Mouse (Mus musculus) hindbrain, postnatal 0 days (tissue): ENCODE data around the gene Igf2r. TPM values are rescaled to one million over a fixed set of nuclear protein-coding genes. Genes with fewer than 3 reads are reported as not detected.

Experiments
- ATAC-seq: fragments of 200-750 bp; cut with Nextera tagmentation; 2 replicates; pipeline ENCODE4 v1.8.0; 2017; ENCODE audit warnings: mild to moderate bottlenecking, moderate TSS enrichment, moderate library complexity
- DNase-seq: peaks from one replicate; pipeline ENCODE4 v3.0.0-alpha.2; 2015; ENCODE audit warnings: low spot score
- H3K27ac ChIP-seq: fragments of 300-500 bp; sonication (generic); 2 replicates; pipeline ENCODE4 v1.5.1; 2014; ENCODE audit warnings: mild to moderate bottlenecking
- H3K27me3 ChIP-seq: fragments of 300-500 bp; sonication (generic); 2 replicates; pipeline ENCODE4 v1.6.1; 2014; ENCODE audit warnings: low read length, mixed read lengths; ENCODE audit not compliant: insufficient read depth
- H3K36me3 ChIP-seq: fragments of 300-500 bp; sonication (generic); 2 replicates; pipeline ENCODE4 v1.6.1; 2014; ENCODE audit warnings: low read length, mixed read lengths; ENCODE audit not compliant: insufficient read depth
- H3K4me1 ChIP-seq: fragments of 300-500 bp; sonication (generic); 2 replicates; pipeline ENCODE4 v1.6.1; 2014; ENCODE audit warnings: antibody characterized with exemption, low read length, mixed read lengths; ENCODE audit not compliant: insufficient read depth
- H3K4me2 ChIP-seq: fragments of 300-500 bp; sonication (generic); 2 replicates; pipeline ENCODE4 v1.6.1; 2014; ENCODE audit warnings: low read depth, mild to moderate bottlenecking, low read length, moderate library complexity, mixed read lengths
- H3K4me3 ChIP-seq: fragments of 300-500 bp; sonication (generic); 2 replicates; pipeline ENCODE4 v1.5.1; 2014; ENCODE audit warnings: low read length
- H3K9ac ChIP-seq: fragments of 300-500 bp; sonication (generic); replicated peaks from 2 replicates; pipeline ENCODE4 v1.6.1; 2014; ENCODE audit warnings: mild to moderate bottlenecking, low read length, moderate library complexity, mixed read lengths
- H3K9me3 ChIP-seq: fragments of 300-500 bp; sonication (generic); 2 replicates; pipeline ENCODE4 v1.6.1; 2016; ENCODE audit warnings: low read length, mixed read lengths
- CTCF ChIP-seq: IDR thresholded peaks from 2 replicates; pipeline ENCODE4 v1.5.1; 2016; ENCODE audit warnings: antibody characterized with exemption, control low read depth, low read depth
- WGBS: fragments of 180-500 bp; shearing (Covaris S2); extraction: QIAGEN DNeasy Blood & Tissue Kit; methylation state at CpG from one replicate; pipeline ENCODE4 v1.1.7; 2014; 5-methylcytosine and 5-hydroxymethylcytosine counted together
- polyA plus RNA-seq: library from polyadenylated mRNA; unstranded; fragments of >200 nt; fragmentation: Nextera tagmentation; extraction: Ambion mirVana; gene quantifications from 2 replicates; pipeline ENCODE4 v1.2.1, GENCODE M21; 2015
- total RNA-seq: library from RNA; depleted of rRNA; stranded (reverse); fragments of >200 nt; gene quantifications from 2 replicates; pipeline ENCODE4 v1.2.3, GENCODE M21; 2014

Gene Igf2r
- total and polyA plus RNA-seq, 2 experiments from 2014 or later = 4.7 to 30.7 TPM

DNA sequence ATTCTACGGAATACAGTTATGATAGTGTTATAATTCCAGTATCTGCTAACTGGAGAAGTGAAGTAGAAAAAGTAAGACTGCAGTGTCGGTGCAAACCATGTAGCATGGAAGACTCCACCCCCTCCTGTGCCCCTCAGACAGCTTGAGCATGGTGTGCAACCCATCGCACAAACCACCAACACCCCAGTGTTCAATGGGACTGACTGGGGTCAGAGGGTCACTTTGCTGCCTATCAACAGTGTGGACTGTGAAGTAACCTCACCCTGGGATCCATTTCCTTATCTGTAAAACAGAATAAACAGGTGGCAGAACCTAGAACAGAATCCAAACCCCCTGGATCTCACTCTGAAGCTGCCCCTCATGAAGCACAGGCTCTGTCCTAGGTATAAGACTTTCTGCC is 61.1 kb downstream of the Igf2r start:
- WGBS = 92% methylated on average over 3 of the region's 3 CpGs
- ATAC-seq = no peak
- H3K36me3 ChIP-seq = peaks cover 34% of the 10 kb centered on the region

GRCm38 (mm10) chr17:12706590-12707049 is 62.8 kb downstream of the Igf2r start:
- Histone ChIP-seq H3K9me3 (no peaks in the 10 kb centered on the region), H3K4me3 (no peak overlapping the region), H3K4me2 (no peak overlapping the region), H3K27ac (no peak overlapping the region), H3K36me3 (peaks cover 47% of the 10 kb centered on the region), H3K27me3 (no peaks in the 10 kb centered on the region), H3K4me1 (no peaks in the 10 kb centered on the region), H3K9ac (no peak overlapping the region)
- DNase-seq (no peak), ATAC-seq (no peak)
- 88% methylated on average over 10 of the region's 10 CpGs for WGBS
- TF ChIP-seq CTCF = no peak

More for the DNA sequence above, 61.1 kb downstream of the Igf2r start:
- Histone ChIP-seq H3K9ac (no peak overlapping the region), H3K27ac (no peak overlapping the region), H3K9me3 (no peaks in the 10 kb centered on the region), H3K4me3 (no peak overlapping the region), H3K4me2 (no peak overlapping the region), H3K4me1 (no peaks in the 10 kb centered on the region), H3K27me3 (no peaks in the 10 kb centered on the region)
- DNase-seq = no peak
- TF ChIP-seq CTCF = no peak

DNA sequence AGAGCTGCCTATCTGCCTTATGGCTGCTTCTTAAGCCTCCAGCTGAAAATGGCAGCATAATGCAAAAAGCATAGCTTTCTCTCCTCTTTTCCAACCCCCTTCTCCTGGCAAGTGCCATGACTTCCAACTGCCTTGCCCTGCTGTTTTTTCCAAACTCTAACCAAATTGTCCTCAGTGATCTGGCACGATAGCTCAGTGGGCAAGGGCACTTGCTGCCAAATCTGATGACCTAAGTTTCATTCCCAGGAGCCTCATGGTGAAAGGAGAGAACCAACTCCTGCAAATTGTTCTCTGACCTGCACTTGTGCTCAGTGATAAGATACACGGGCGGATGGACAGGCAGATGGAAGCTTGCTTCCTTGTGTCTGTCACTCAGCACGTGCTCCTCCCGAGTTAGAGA is 66.6 kb downstream of the Igf2r start:
- no peaks in the 10 kb centered on the region for H3K9me3 ChIP-seq
- peaks cover 61% of the 10 kb centered on the region for H3K36me3 ChIP-seq

DNA sequence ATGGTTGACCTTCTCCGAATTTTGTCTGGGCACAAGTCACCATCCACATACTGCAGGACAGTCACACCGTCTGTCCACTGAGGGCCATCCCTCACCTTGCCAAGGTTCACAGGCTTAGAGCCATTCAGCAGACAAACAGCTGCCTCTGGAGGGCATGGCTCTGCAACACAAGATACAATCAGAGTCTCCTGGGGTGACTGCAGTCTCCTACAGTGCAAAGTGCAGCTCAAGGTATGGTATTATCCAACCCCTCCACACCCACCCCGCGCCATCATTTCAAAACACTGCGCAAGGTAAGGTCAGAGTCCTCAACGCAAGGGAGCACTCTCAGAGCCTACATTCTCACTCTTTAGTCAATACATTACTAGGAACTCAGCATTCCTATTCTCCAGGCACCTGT is 69.1 kb downstream of the Igf2r start:
- 94% methylated on average over 6 of the region's 6 CpGs for WGBS

More for the DNA sequence above, 66.6 kb downstream of the Igf2r start:
- no peaks in the 10 kb centered on the region for H3K4me1 ChIP-seq
- no peak overlapping the region for H3K4me2 ChIP-seq
- ATAC-seq (no peak), DNase-seq (no peak)
- H3K4me3 ChIP-seq = no peak overlapping the region
- WGBS = 85% methylated on average over 5 of the region's 5 CpGs
- no peak overlapping the region for H3K27ac ChIP-seq
- no peak for TF ChIP-seq CTCF
- H3K9ac ChIP-seq = no peak overlapping the region
- no peaks in the 10 kb centered on the region for H3K27me3 ChIP-seq

GRCm38 (mm10) chr17:12691899-12692298 is 77.6 kb downstream of the Igf2r start:
- Histone ChIP-seq H3K36me3 (peaks cover 84% of the 10 kb centered on the region), H3K4me1 (no peaks in the 10 kb centered on the region), H3K27me3 (no peaks in the 10 kb centered on the region), H3K4me3 (no peak overlapping the region), H3K9me3 (no peaks in the 10 kb centered on the region), H3K27ac (no peak overlapping the region), H3K4me2 (no peak overlapping the region), H3K9ac (no peak overlapping the region)
- WGBS = 95% methylated on average over 7 of the region's 7 CpGs
- DNase-seq = no peak
- no peak for ATAC-seq
- no peak for TF ChIP-seq CTCF

More for the DNA sequence above, 69.1 kb downstream of the Igf2r start:
- H3K9me3 ChIP-seq = no peaks in the 10 kb centered on the region
- DNase-seq = no peak
- H3K9ac ChIP-seq = no peak overlapping the region
- H3K4me3 ChIP-seq = no peak overlapping the region
- no peaks in the 10 kb centered on the region for H3K27me3 ChIP-seq
- H3K27ac ChIP-seq = no peak overlapping the region
- TF ChIP-seq CTCF = no peak
- peaks cover 77% of the 10 kb centered on the region for H3K36me3 ChIP-seq
- no peak overlapping the region for H3K4me2 ChIP-seq
- H3K4me1 ChIP-seq = no peaks in the 10 kb centered on the region
- ATAC-seq = no peak

- no peaks in the 10 kb centered on the region for H3K9me3 ChIP-seq
- no peak overlapping the region for H3K9ac ChIP-seq
- no peaks in the 10 kb centered on the region for H3K4me1 ChIP-seq
- peak; percentile 70 for DNase-seq
- H3K27me3 ChIP-seq = no peaks in the 10 kb centered on the region
- no peak overlapping the region for H3K4me3 ChIP-seq
- peak; percentile 74 for TF ChIP-seq CTCF
- peaks cover 86% of the 10 kb centered on the region for H3K36me3 ChIP-seq
- 68% methylated on average over 3 of the region's 3 CpGs for WGBS
- H3K27ac ChIP-seq = no peak overlapping the region
- no peak overlapping the region for H3K4me2 ChIP-seq
- 0 out of 2 replicates have a peak, but pooled peaks have one; percentile 1 for ATAC-seq
Observed at GRCm38 (mm10) chr17:12689537-12689936, 79.9 kb downstream of the Igf2r start.

DNA sequence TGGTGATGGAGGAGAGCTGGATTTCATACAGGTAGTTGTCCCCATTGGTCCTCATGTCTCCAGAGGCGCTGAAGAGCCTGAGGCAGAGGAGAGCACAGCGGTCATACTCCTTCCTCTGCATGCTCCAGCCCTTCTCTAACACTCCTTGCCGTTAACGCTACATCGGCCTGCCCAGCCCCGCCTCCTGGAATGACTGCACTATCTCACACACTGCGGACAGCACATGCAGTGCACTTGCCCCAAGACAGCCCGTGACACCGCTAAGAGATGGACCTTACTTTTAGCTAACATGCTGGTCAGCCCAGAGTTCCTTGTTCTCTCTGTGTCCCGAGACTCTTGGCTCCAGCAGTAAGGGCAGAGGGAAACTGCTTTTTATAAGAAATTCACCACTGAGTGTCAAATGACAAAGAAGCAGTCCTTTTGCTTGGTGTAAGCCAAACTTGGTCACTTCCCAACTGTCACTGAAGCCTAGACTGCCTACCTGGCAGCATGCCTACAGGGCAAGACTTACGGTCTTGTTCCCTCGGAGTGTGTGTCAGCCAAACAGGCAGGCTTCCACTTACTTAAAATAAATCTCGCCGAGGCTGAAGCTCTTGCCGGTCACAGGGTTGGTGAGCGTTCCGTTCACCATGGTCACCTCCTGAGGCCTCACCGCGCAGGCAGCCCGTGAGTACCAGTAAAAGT is 80.9 kb downstream of the Igf2r start:
- DNase-seq (peak; percentile 81), ATAC-seq (peak; percentile 46; the same call in 1 of the 2 replicates)
- H3K36me3 ChIP-seq = peaks cover 82% of the 10 kb centered on the region
- no peak overlapping the region for H3K4me2 ChIP-seq
- no peaks in the 10 kb centered on the region for H3K27me3 ChIP-seq
- no peak overlapping the region for H3K27ac ChIP-seq
- H3K4me3 ChIP-seq = no peak overlapping the region
- no peak overlapping the region for H3K9ac ChIP-seq
- no peaks in the 10 kb centered on the region for H3K9me3 ChIP-seq
- no peaks in the 10 kb centered on the region for H3K4me1 ChIP-seq
- WGBS = 74% methylated on average over 20 of the region's 20 CpGs
- no peak for TF ChIP-seq CTCF
